Mouse (Mus musculus) MEL-GATA-1-ER (cell line): ENCODE results near the gene Glis3.

ENCODE experiments used
- DNase-seq: peaks from one replicate; pipeline ENCODE4 v3.0.0-alpha.2; 2012; ENCODE audit warnings: low read depth; ENCODE audit errors: extremely low read depth

The Glis3 gene

GRCm38 (mm10) chr19:28534964-28535363 lies 144.9 kb downstream of the Glis3 start:
- DNase-seq, result no peak

- DNase-seq, result no peak
These were observed 146.3 kb downstream of the Glis3 start for GRCm38 (mm10) chr19:28533576-28533975.

- no peak for DNase-seq
These were observed 148.1 kb downstream of the Glis3 start for GRCm38 (mm10) chr19:28531750-28532149.

GRCm38 (mm10) chr19:28530846-28531245 lies 149.0 kb downstream of the Glis3 start:
- no peak for DNase-seq

- no peak for DNase-seq
These were observed 150.9 kb downstream of the Glis3 start for GRCm38 (mm10) chr19:28529006-28529405.

- DNase-seq, result no peak
These were observed 152.4 kb downstream of the Glis3 start for GRCm38 (mm10) chr19:28527446-28527845.

- no peak for DNase-seq
These were observed 154.5 kb downstream of the Glis3 start for GRCm38 (mm10) chr19:28525331-28525730.

- DNase-seq, result no peak
These were observed 157.6 kb downstream of the Glis3 start for GRCm38 (mm10) chr19:28522289-28522688.

GRCm38 (mm10) chr19:28520761-28521181 lies 159.1 kb downstream of the Glis3 start:
- no peak for DNase-seq

- no peak for DNase-seq
These were observed 159.6 kb downstream of the Glis3 start for GRCm38 (mm10) chr19:28520128-28520745.

GRCm38 (mm10) chr19:28519296-28519695 lies 160.6 kb downstream of the Glis3 start:
- no peak for DNase-seq

- no peak for DNase-seq
These were observed 161.0 kb downstream of the Glis3 start for GRCm38 (mm10) chr19:28518846-28519245.

GRCm38 (mm10) chr19:28518266-28518665 lies 161.6 kb downstream of the Glis3 start:
- DNase-seq, result no peak

- DNase-seq, result no peak
These were observed 162.3 kb downstream of the Glis3 start for GRCm38 (mm10) chr19:28517464-28518080.

GRCm38 (mm10) chr19:28516487-28516886 lies 163.4 kb downstream of the Glis3 start:
- DNase-seq, result no peak

- DNase-seq, result no peak
These were observed 167.4 kb downstream of the Glis3 start for GRCm38 (mm10) chr19:28512475-28512874.

GRCm38 (mm10) chr19:28511910-28512309 lies 168.0 kb downstream of the Glis3 start:
- DNase-seq, result no peak

GRCm38 (mm10) chr19:28505376-28505775 lies 174.5 kb downstream of the Glis3 start:
- no peak for DNase-seq

GRCm38 (mm10) chr19:28503011-28503410 lies 176.9 kb downstream of the Glis3 start:
- no peak for DNase-seq

GRCm38 (mm10) chr19:28500975-28501374 lies 178.9 kb downstream of the Glis3 start:
- DNase-seq, result no peak

- DNase-seq, result no peak
These were observed 179.4 kb downstream of the Glis3 start for GRCm38 (mm10) chr19:28500505-28500904.

- DNase-seq, result no peak
These were observed 180.1 kb downstream of the Glis3 start for GRCm38 (mm10) chr19:28499786-28500185.

- DNase-seq, result no peak
These were observed 184.0 kb downstream of the Glis3 start for GRCm38 (mm10) chr19:28495926-28496325.
